Mouse (Mus musculus): Measurements from ENCODE around the gene Olfr1107.

Olfr1107 gene

GRCm38 (mm10) chr2:87075717-87076116, at the start of gene Olfr1107:
Gene Olfr1107, minus strand, starts transcription at chr2:87075817.
- in situ Hi-C loops (cut with MboI; ENCODE audit: low sequenced_read_pairs) = no loop called here

- in situ Hi-C loops (cut with MboI; ENCODE audit: low sequenced_read_pairs) = no loop called here
Measured at GRCm38 (mm10) chr2:87114467-87114866, 38.9 kb upstream of the Olfr1107 start, which contains the start of gene Olfr259. Gene Olfr259, minus strand, starts transcription at chr2:87114567.

- in situ Hi-C loops (cut with MboI; ENCODE audit: low sequenced_read_pairs) = no loop called here
Measured at GRCm38 (mm10) chr2:87095908-87096307, 20.3 kb upstream of the Olfr1107 start, which contains the start of gene Olfr1109. Gene Olfr1109, minus strand, starts transcription at chr2:87096008.

GRCm38 (mm10) chr2:87052173-87052572, 23.4 kb downstream of the Olfr1107 start, which contains the start of gene Olfr1106:
Gene Olfr1106, minus strand, starts transcription at chr2:87052273.
- in situ Hi-C loops (cut with MboI; ENCODE audit: low sequenced_read_pairs) = no loop called here

- in situ Hi-C loops (cut with MboI; ENCODE audit: low sequenced_read_pairs) = no loop called here
Measured at GRCm38 (mm10) chr2:87036431-87036830, 39.2 kb downstream of the Olfr1107 start, which contains the start of gene Olfr1105. Gene Olfr1105, minus strand, starts transcription at chr2:87036531.

GRCm38 (mm10) chr2:87026980-87027379, 48.6 kb downstream of the Olfr1107 start, which contains the start of gene Olfr1104:
Gene Olfr1104, minus strand, starts transcription at chr2:87027080.
- in situ Hi-C loops (cut with MboI; ENCODE audit: low sequenced_read_pairs) = no loop called here

Measured in CH12F3 (cell line).